Mouse (Mus musculus) skeletal muscle tissue, adult 2 months (tissue): ENCODE results near the gene Snx21.

Experiments
- DNase-seq: peaks from one replicate; pipeline ENCODE4 v3.0.0-alpha.2; 2012; ENCODE audit warnings: low read depth, low spot score

Snx21 gene

GRCm38 (mm10) chr2:164785481-164786387 is at the start of gene Snx21:
Gene Snx21 (plus strand): TSS chr2:164785823.
- peak; percentile 96 for DNase-seq

DNA sequence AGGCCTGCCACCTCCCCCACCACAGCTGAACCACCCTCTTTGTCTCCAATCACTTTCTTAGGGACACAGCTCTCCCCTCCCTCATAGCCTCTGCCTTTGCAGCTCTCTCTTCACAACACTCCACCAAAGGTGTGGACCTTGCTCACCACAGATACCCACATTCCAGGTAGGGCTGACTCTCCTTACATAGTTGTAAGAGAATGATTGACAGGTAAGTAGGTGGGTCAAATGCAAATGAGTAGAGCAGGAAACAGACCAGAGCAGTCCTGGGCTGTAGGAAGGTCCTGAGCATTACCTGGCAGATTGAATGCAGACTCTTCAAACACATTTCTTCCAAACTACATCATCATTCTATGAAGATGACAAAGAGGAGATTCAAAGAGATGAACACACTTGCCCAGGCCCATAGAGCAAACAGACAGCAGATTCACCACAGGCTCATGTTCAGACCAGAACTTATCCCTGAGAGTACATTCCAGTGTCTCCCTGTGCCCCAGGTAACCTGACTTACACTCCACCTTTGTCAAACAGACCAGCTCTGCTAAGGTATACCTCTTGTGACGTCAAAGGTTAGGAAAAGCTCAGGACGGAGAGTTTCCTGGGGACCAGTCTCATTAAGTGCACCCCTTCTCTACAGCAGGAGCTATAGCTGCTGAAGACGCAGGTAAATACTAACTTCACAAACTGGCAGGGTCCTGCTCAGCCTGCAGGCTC is 48.1 kb upstream of the Snx21 start:
- no peak for DNase-seq

GRCm38 (mm10) chr2:164739876-164740275 is 45.7 kb upstream of the Snx21 start:
- DNase-seq, result no peak

DNA sequence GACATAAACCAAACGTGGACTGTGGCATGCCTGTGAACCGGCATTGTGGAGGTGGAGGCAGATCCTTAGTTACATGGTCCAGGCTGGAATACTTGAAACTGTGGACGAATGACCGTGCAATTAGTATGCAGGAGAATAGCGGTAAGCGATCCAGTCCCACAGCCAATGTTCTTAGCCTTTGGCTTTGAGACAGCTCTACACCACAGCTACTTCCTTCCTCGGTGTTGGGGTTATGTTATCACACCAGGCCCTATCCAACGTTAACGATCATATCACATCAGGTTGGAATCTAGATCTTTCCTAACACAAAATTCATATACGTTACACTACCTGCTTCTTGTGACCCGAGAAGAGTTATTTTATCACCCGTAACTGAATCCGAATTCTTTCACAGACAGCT is 40.6 kb upstream of the Snx21 start:
- no peak for DNase-seq

DNA sequence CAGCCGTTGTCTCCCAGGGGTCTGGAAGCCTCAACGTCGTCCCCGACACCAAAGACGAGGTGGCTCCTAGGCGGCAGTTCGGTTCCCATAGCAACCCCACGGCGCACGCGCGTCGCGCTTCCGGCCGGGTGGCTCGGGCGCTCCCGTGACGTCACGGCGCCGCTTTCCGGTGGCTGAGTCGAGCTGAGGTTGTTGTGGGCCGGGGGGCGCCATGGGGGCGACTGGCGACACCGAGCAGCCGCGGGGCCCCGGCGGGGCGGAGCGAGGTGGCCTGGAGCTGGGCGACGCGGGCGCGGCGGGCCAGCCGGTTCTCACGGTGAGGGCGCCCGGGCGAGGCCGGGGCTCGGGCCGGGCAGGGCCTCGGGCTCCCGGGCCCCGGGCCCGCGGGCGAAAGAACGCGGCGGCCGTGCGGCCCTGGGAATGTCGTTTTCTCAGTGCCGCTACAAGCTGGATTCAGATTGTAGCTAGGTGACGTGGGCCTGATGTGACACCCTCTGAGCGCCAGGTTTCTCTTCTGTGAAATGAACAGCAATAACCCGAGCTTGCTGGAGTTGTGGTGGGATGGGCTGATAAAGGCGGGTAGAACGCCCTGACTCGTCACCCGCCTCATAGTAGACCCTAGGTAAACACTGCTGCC is 39.7 kb upstream of the Snx21 start, which contains the start of the genes Wfdc3 and Dnttip1:
Gene Wfdc3, minus strand, starts transcription at position 89 of the 637 bp plus-strand sequence.
Gene Dnttip1, plus strand, starts transcription at position 141 of the 637 bp plus-strand sequence.
- DNase-seq, result peak; percentile 89

GRCm38 (mm10) chr2:164746693-164747092 is 38.9 kb upstream of the Snx21 start:
- DNase-seq, result no peak

DNA sequence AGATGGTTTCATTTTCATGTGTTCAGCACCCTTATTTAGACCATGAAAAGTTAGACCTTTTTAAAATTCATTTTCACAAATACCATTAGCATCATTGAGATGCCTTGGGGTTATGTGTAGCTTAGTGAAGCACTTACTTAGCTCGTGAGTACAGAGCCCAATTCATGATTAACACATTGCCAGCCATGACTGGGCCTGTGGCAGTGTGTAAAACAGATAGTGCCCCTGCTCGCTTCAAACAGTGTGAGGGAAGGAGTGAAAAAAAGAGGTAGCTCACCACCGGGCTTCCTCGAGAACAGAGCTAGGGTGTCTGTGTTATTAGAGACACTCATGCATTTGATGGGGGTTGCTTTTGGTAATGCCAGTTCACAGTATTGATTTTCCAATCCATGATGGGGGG is 37.4 kb upstream of the Snx21 start:
- DNase-seq, result no peak

DNA sequence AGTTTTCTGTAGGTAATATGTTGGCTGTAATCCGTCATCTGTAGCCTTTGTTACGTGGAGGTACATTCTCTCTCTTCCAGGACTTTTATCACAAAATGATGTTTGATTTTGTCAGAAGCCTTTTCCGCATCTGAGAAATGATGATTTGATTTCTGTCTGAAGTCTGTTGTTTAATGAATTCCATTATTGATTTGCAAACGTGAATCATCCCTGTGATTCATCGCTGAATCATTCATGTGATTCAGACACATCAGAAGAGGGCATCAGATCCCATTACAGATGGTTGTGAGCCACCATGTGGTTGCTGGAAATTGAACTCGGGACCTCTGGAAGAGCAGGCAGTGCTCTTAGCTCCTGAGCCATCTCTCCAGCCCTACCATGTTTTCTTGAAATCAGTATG is 36.6 kb upstream of the Snx21 start:
- no peak for DNase-seq

GRCm38 (mm10) chr2:164752454-164752853 is 33.2 kb upstream of the Snx21 start:
- no peak for DNase-seq

DNA sequence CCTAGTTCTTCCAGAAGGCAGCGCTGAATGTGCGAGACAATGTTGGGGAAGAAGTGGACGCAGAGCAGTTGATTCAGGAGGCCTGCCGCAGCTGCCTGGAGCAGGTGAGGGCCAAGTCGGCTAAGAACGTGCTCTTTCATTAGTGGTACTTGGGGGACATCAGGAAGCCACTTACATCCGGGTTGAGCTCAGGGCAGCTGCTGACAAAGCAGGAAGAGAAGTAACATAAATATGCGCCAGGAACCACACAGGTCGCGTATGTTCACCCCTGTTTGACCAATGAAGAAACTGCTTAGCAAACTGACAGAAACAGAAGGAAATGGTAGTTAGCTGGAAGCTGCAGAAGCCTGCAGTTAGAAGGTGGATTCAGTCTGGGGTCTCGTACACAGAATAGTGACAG is 31.5 kb upstream of the Snx21 start:
- DNase-seq, result no peak

DNA sequence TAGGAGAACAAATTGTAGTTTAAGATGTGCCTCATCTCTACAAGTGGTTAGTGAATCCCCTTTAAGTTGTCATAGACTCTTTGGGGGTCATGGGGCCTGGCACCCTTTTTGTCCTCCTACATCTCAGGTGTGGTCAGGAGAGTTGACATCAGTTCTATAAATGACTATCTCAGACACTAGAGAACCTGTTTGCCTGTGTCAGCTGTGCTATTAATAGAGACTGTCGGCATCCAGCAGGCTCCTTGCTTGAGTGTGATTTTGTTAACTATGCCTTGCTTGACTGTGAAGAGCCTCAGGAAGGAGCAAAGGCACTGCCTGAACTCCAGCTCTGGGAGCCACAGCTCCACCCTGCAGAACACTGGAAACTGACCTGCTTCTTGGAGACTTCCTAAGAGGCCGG is 30.8 kb upstream of the Snx21 start:
- DNase-seq, result peak; percentile 88

DNA sequence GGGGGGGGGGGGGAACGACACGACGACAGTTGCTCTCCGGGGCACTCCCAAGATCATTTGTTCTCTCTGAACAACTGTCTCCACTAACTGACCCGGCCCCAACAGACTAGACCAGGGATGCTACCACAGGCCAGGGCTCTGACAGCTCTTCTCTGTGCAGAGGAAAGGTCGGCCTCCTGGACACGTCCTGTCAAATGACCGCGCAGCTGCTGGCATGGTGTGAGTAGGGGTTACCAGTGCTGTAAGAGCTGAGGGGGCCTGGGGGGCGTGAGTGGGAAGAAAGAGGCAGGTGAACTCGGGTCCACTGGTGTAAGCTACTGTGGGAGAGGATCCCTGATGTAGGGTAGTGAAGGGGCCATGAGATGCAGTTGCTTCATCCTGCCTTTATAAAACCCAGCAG is 27.8 kb upstream of the Snx21 start:
- no peak for DNase-seq

DNA sequence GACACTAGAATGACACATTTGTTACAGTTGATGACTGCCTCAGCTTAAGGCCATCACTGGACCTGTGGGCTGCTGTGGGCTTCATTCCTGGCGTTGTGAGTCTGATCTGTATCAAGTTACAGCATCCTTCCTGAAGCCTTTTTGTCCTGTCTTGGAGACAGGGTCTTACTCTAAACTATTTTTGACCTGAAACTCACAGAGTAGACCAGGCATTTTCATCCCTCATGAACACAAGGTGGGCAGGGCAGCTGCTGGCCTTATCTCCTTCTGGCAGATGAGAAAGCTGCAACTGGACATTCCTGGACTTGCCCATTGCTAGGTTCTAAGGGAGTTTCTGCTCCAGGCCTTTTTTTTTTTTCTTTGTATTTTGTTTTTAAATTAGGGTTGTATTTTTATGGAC is 26.9 kb upstream of the Snx21 start:
- DNase-seq, result no peak

DNA sequence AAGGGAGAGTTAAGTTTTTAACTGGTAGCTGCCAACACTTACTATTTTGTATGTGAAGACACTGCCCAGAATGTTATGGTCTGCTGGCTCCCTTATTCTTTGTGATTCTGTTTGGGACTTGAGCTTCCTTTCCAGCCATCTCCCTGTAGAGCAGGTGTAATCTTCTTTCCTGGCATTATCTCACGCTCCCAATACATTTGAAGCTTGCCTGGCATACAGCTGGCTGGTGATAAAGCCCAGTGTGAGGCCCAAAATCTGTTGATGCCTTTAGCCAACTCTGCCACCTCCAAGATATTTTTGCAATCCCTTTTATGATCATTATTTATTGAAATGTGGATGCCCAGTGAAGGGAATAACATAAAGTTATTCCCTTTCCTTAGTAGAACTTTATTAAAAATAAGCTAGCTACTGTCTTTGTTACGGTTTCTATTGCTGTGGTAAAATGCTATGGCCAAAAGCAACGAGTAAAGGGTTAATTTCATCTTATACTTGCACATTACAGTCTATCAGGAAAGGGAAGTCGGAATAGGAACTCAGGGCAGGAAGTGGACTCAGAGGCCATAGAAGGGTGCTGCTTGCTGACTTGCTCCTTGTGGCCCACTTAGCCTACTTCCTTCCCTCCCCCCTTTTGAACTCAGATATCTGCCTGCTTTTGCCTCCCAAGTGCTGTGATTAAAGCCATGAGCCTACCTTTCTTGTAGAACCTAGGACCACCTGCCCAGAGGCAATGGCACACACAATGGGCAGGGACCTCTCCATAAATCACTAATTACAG is 25.4 kb upstream of the Snx21 start:
- no peak for DNase-seq

DNA sequence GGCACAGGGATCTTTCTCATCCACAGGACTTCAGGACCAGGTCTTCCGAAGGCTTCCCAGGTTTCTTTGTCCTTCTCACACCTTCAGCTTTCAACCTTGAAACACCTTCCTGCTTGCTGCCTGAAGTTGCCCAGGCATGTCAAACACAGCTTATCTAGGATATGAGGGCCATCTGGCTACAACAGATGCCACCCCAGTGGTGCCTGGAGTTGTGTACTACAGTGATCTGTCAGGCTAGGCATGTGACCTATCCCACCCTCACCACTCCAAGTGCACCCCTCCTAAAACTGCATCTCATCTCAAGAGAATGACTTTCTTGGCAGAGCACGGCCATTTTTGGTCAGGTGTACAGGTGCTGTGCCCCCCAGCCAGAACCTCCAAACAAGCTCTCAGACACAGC is 24.1 kb upstream of the Snx21 start:
- no peak for DNase-seq

DNA sequence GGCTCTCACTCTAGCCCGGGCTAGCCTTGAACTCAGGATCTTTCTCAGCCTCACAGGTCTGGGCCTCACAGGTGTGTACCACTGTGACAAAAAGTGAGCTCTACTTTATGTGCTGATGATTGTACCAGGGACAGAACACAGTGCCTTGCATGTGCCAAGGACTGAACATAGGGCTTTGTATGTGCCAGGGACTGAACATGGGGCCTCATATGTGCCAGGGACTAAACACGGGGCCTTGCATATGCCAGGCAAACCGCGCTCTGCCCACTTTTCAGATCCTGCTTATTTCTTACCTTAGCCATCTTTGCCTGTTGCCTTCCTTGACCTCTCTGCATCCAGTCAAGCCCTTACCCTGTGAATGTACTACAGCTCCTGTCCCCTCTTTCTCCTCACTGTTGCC is 23.7 kb upstream of the Snx21 start:
- DNase-seq, result no peak

DNA sequence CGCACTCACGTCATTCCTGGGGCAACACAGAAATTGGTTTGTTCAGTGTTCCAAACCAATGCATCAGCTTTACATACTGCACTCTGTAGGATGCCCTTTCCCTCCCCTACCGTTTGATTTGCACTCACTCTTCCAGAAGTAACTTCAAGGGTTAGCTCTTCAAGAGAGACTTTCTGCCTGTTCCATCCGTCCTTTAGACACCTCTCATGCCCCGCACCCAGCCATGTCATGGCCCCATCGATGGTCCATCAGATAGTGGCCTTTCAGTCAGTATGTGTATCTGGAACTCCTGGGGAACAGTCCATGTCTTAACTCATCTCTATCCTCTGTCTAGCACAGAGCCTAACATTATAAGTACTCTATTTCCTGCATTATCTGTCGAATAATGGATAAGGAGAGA is 23.0 kb upstream of the Snx21 start:
- DNase-seq, result no peak

- no peak for DNase-seq
Measured at GRCm38 (mm10) chr2:164765841-164766240, 19.8 kb upstream of the Snx21 start.

- DNase-seq, result no peak
Measured at GRCm38 (mm10) chr2:164767812-164768540, 17.6 kb upstream of the Snx21 start.

- peak; percentile 97 for DNase-seq
Measured at GRCm38 (mm10) chr2:164769258-164770037, 16.2 kb upstream of the Snx21 start, which contains the start of gene Ube2c. Gene Ube2c (plus strand): TSS chr2:164769898.
